Mouse (Mus musculus): ENCODE results near the gene Arrdc3. TPM values are rescaled to one million over a fixed set of nuclear protein-coding genes. Genes with fewer than 3 reads are reported as not detected.
"Not testable (repeated sequence)": the region's sequence is repeated elsewhere in the genome, so short reads cannot be mapped to it uniquely, and the experiment has no call there.

Arrdc3 gene
- polyA plus RNA-seq, 1 experiment from 2014 or later = 62.1 TPM

DNA sequence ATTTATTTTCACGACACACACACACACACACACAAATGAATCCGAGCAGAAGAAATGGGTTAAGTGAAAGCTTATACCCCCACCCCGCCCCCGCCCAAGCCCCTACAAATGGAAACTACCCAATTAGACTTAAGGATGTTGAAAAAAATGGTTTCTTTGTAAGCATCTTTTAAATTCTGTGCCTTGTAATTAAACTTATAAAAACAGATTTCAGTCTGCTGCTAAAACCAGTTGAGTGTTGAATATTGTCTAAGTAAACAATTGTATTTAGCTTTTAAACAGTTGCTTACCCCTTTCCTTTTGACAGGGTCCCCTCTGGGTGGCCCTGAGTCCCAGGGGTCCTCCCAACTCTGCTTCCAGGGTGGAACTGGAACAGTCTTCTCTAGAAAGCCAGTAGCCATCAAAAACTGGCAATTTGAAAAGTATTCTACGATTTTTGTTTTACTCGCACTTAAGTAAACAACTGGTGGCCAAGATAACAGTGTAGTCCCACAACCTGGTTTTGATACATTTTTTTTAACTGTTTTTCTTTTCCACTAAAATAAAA is 3.6 kb downstream of the Arrdc3 start:
- Histone ChIP-seq H3K4me3 (replicated peaks) (peak overlapping the region; percentile 87), H3K9me3 (no peaks in the 10 kb centered on the region), H3K36me3 (replicated peaks) (peaks cover 29% of the 10 kb centered on the region), H3K27ac (peak overlapping the region; percentile 100), H3K9ac (peak overlapping the region; percentile 99), H3K4me2 (peak overlapping the region; percentile 61), H3K4me1 (peaks cover 8% of the 10 kb centered on the region), H3K27me3 (no peaks in the 10 kb centered on the region)
- 16% methylated on average over 6 of the region's 6 CpGs for WGBS
- ATAC-seq (ENCODE audit: low FRiP score) = no peak

DNA sequence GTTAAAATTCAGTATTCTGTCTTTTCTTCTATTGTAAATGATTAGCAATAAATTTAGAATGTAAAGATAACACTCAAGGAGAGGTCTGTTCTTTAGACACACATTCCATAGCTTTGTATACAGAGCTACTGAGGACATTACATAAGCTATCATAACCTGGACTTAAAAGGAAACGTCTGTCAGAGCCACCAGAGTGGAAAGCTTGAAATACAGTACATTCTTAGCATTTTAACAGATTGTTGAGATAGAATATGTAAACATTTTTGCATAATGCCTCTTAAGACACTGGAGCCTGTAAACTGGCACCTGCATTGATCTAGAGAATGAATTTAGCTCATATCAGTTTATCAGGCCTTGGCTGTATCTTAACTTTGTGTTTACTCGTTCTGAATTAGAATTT is 4.7 kb downstream of the Arrdc3 start:
- Histone ChIP-seq H3K27ac (no peak overlapping the region), H3K27me3 (no peaks in the 10 kb centered on the region)

DNA sequence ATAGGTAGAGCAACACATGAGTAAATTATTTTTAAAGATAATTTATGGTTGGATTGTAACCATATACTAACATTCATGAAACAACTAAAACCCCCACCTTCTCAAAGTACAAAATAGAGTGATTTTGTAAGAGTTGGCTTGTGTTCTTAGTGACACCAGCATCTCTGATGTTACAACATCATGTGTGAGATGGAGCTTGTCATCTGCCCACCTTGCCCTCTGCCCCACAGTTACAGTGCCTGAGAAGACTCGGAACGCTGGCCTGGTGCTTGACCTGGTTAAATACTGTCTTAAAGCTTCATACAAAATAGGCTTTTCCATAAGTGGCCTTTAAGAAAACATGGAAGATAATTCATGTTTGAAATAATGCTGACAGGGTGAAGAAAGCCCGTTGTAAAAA is 11.7 kb downstream of the Arrdc3 start:
- H3K9me3 ChIP-seq; H3K27me3 ChIP-seq; H3K4me1 ChIP-seq; H3K27ac ChIP-seq; H3K4me2 ChIP-seq; H3K4me3 ChIP-seq (replicated peaks); ATAC-seq (ENCODE audit: low FRiP score); H3K9ac ChIP-seq: not testable (repeated sequence)
- 92% methylated on average over 3 of the region's 3 CpGs for WGBS
- peaks cover 56% of the 10 kb centered on the region for H3K36me3 ChIP-seq (replicated peaks)

More for the DNA sequence above, 4.7 kb downstream of the Arrdc3 start:
- Histone ChIP-seq H3K36me3 (replicated peaks) (peaks cover 36% of the 10 kb centered on the region), H3K9ac (no peak overlapping the region), H3K4me1 (peaks cover 3% of the 10 kb centered on the region; the same call in 1 of the 2 replicates), H3K4me3 (replicated peaks) (no peak overlapping the region), H3K9me3 (no peaks in the 10 kb centered on the region), H3K4me2 (no peak overlapping the region)
- WGBS = 80% methylated on average over 2 of the region's 2 CpGs
- no peak for ATAC-seq (ENCODE audit: low FRiP score)

DNA sequence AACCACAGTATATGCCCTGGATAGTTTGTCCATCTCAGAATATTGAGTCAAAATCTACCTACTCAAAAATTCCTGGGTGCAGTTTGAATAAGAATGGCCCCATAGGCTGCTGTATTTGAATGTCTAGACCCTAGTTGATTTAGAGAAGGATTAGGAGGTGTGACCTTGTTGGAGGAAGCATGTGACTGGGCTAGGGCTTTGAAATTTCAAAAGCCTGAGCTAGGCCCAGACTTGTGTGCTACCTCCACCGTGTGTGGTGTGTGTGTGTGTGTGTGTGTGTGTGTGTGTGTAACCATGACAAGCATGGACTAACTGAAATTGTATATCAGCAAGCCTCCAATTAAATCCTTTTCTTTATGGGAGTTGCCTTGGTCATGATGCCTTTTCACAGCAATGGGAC is 14.2 kb downstream of the Arrdc3 start:
- H3K9me3 ChIP-seq = no peaks in the 10 kb centered on the region
- 60% methylated on average over 1 of the region's 1 CpGs for WGBS
- H3K4me2 ChIP-seq = no peak overlapping the region
- H3K27me3 ChIP-seq = no peaks in the 10 kb centered on the region
- H3K36me3 ChIP-seq (replicated peaks) = peaks cover 35% of the 10 kb centered on the region
- H3K4me1 ChIP-seq = no peaks in the 10 kb centered on the region
- no peak overlapping the region for H3K9ac ChIP-seq
- no peak overlapping the region for H3K4me3 ChIP-seq (replicated peaks)
- no peak overlapping the region for H3K27ac ChIP-seq
- ATAC-seq (ENCODE audit: low FRiP score) = no peak

DNA sequence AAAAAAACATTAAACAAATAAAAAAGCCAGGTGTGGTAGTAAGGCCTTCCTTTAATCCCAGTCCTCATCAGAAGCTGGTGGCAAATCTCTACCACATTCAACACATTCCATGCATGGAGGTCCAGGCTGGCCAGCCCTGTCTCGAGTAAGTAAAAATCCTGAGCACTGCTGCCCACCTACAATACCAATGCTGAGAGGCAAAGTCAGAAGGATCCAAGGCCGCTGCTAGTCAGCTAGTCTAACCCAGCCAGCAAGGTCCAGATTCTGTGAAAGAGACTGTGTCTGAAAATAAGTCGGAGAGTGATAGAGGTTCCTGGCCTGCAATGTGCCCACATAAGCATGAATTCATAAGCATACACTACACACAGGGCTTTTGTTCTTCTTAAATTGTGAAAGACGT is 14.9 kb downstream of the Arrdc3 start:
- ATAC-seq (ENCODE audit: low FRiP score) = no peak
- H3K9me3 ChIP-seq = no peaks in the 10 kb centered on the region
- WGBS = 82% methylated on average over 4 of the region's 4 CpGs
- no peak overlapping the region for H3K9ac ChIP-seq
- H3K4me2 ChIP-seq = no peak overlapping the region
- no peaks in the 10 kb centered on the region for H3K4me1 ChIP-seq
- H3K36me3 ChIP-seq (replicated peaks) = peaks cover 30% of the 10 kb centered on the region
- no peak overlapping the region for H3K27ac ChIP-seq
- no peaks in the 10 kb centered on the region for H3K27me3 ChIP-seq
- H3K4me3 ChIP-seq (replicated peaks) = no peak overlapping the region

DNA sequence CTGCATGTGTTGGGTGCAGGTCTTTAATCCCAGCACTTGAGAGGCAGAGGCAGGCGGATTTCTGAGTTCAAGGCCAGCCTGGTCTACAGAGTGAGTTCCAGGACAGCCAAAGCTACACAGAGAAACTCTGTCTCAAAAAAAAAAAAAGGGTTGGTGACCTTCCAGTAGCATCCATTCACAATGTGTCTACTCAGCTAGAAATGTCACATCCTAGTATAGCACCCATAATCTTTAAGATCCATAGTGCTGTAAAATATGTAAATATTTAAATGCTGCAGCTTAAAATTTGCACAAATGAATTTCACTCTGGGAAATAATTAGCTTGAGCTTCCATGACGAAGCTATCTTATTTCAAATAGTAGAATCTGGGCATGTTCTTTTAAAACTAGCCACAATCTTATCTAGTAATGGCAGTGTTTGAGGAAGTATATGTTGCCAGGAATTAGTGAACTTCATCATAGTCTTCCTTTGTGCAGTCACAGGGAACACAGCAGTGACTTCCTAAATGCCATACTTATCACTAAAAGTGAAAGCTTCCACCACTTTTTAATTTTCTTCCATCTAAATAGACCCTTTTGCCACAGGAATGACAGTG is 16.3 kb downstream of the Arrdc3 start:
- Histone ChIP-seq H3K4me1 (no peaks in the 10 kb centered on the region), H3K4me2 (no peak overlapping the region), H3K27me3 (no peaks in the 10 kb centered on the region), H3K9ac (no peak overlapping the region), H3K36me3 (replicated peaks) (peaks cover 16% of the 10 kb centered on the region), H3K9me3 (no peaks in the 10 kb centered on the region), H3K4me3 (replicated peaks) (no peak overlapping the region), H3K27ac (no peak overlapping the region)
- no peak for ATAC-seq (ENCODE audit: low FRiP score)
- 84% methylated on average over 2 of the region's 2 CpGs for WGBS

DNA sequence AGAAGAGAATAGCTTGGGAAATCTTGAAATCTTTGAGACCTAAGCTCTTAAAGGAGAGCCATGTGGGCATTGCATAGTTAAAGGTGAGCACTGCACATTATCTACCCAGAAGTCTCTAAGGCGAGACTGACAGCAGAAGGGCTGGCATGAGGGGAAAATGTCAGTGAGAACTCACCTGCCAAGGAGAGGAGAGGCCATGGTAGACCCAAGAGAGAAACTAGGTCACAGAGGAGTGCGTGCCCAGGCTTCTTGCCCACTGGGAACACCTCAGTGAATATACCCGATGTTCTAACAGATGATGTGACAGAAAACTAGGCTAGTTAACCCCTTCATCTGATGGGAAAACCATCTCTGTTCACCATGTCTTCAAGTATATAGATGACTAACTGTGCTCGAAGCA is 18.2 kb downstream of the Arrdc3 start:
- Histone ChIP-seq H3K36me3 (replicated peaks) (0 out of 2 replicates have a peak, but pooled peaks cover 8% of the 10 kb centered on the region), H3K27ac (no peak overlapping the region), H3K9me3 (no peaks in the 10 kb centered on the region), H3K27me3 (no peaks in the 10 kb centered on the region), H3K4me3 (replicated peaks) (no peak overlapping the region), H3K9ac (no peak overlapping the region), H3K4me1 (no peaks in the 10 kb centered on the region), H3K4me2 (no peak overlapping the region)
- WGBS = 86% methylated on average over 4 of the region's 4 CpGs
- ATAC-seq (ENCODE audit: low FRiP score) = no peak

DNA sequence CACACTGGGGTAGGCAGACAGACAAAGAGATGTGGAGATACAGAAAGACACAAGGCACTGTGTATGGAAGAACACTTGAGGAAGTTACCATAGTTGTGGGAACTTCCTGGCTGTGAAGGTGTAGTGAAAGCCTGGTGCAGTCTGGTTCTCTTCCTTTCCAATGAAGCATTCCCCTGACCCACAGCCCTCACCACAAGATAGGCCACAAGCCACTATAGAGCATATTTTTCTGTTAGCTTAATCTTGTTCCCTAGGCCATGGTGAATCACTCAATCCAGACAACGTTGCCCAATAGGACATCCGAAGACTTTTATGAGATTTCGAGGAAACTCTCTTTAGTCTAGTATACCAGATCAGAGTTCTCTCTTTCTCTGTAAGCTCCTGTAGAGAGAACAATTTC is 19.6 kb downstream of the Arrdc3 start:
- Histone ChIP-seq H3K36me3 (replicated peaks) (no peaks in the 10 kb centered on the region), H3K27me3 (no peaks in the 10 kb centered on the region), H3K9me3 (no peaks in the 10 kb centered on the region), H3K4me3 (replicated peaks) (no peak overlapping the region), H3K4me1 (no peaks in the 10 kb centered on the region), H3K9ac (no peak overlapping the region), H3K27ac (no peak overlapping the region), H3K4me2 (no peak overlapping the region)
- ATAC-seq (ENCODE audit: low FRiP score) = no peak
- WGBS = 91% methylated on average over 3 of the region's 3 CpGs

DNA sequence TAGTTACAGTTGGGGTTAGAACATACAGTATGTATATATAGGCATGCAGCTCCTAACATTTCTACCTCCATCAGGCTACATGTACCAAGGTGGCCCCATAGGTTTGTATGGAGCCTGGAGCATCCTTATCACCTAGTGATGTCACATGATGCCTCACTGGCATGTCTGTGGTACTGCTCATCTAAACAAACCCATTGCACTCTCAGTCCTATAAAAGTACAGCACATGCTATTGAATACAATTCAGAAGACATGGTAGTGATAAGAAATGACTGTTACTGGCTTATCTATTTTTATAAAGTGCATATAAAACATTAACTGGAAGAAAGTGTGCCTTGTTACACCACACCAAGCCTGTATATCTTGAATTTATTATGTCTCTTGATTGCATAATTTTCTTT is 30.2 kb downstream of the Arrdc3 start:
- Histone ChIP-seq H3K27ac (no peak overlapping the region), H3K9me3 (no peaks in the 10 kb centered on the region), H3K9ac (no peak overlapping the region), H3K4me1 (no peaks in the 10 kb centered on the region), H3K4me2 (no peak overlapping the region), H3K36me3 (replicated peaks) (no peaks in the 10 kb centered on the region), H3K27me3 (no peaks in the 10 kb centered on the region), H3K4me3 (replicated peaks) (no peak overlapping the region)
- ATAC-seq (ENCODE audit: low FRiP score) = no peak

DNA sequence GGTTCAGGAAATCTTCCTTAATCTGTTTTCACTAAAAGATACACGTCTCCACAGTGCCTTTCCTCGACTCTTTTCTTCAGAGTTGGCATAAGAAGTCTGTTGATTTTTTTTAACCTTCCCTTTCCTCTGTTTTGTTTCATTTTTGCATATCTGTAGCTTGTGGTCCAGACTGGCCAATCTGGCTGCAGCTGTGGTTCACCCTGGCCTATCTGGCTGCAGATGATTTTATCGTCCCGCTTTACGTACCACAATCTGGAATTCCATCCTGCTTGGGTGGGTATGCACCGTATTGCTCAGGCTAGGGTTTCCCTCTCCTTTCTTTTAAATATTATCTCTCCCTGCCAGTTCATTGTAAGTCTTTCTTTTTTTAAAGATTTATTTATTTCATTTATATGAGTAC is 37.8 kb downstream of the Arrdc3 start:
- WGBS = 93% methylated on average over 6 of the region's 6 CpGs
- Histone ChIP-seq H3K4me3 (replicated peaks) (no peak overlapping the region), H3K36me3 (replicated peaks) (no peaks in the 10 kb centered on the region), H3K27me3 (no peaks in the 10 kb centered on the region), H3K4me2 (no peak overlapping the region), H3K4me1 (no peaks in the 10 kb centered on the region), H3K27ac (no peak overlapping the region), H3K9ac (no peak overlapping the region), H3K9me3 (no peaks in the 10 kb centered on the region)
- ATAC-seq (ENCODE audit: low FRiP score) = no peak

DNA sequence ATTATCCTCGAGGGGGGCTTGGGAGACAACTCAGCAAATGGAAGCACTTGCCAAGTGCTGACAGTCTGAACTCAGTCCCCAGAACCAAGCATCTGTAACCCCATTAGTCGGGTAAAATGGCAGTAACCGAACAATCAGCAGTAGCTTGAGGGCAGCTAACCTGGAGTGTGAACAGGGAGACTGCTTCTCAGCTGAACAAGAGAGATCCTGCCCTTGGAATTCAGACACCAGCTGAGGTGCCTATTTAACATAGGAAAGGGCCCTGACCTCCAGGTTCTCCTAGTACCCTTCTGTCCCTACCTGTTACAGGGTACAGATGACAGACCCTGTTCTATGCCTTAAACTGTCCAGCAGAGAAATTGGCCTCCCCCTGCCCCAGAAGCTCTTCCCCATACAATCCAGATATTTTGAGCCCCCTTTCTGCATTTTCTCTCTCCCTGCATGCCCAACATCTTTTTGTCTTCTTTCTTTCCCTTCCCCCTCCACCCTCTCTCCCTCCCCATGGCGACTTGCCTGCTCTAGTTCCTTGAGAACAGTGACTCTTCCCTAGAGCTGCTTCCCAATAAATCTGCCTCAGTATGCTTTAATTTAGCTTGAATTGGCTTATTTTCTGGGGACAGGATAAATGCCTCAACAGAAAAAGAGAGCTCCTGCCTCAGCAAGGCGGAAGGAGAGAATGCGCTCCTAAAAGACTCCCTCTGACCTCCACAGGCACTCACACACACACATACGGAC is 38.6 kb downstream of the Arrdc3 start:
- Histone ChIP-seq H3K27me3 (no peaks in the 10 kb centered on the region), H3K4me1 (no peaks in the 10 kb centered on the region), H3K9ac (no peak overlapping the region), H3K9me3 (no peaks in the 10 kb centered on the region), H3K27ac (no peak overlapping the region), H3K4me3 (replicated peaks) (no peak overlapping the region), H3K36me3 (replicated peaks) (no peaks in the 10 kb centered on the region), H3K4me2 (no peak overlapping the region)
- WGBS = 57% methylated on average over 7 of the region's 7 CpGs
- no peak for ATAC-seq (ENCODE audit: low FRiP score)

DNA sequence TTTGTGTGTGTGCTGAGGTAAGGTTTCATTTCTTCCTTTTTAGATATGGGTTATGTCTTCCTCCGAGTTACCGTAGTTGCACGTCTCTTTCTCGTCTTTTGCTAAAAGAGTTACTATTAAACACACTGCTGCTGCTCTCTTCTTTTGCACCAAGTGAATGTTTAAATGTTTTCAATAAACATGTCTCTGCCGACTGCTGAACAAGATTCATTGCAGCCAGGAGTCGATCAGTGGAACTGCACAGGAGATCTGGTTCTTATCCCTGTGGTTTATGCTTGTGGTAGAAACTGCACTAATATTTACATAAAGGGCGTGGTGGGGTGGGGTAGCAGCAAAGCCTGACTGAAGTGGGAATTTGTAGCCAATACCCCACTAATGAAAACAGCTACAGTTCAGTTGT is 45.0 kb downstream of the Arrdc3 start:
- Histone ChIP-seq H3K27ac (no peak overlapping the region), H3K4me3 (replicated peaks) (no peak overlapping the region), H3K27me3 (no peaks in the 10 kb centered on the region), H3K9ac (no peak overlapping the region), H3K36me3 (replicated peaks) (no peaks in the 10 kb centered on the region), H3K4me1 (no peaks in the 10 kb centered on the region), H3K4me2 (no peak overlapping the region), H3K9me3 (no peaks in the 10 kb centered on the region)
- WGBS = 83% methylated on average over 7 of the region's 7 CpGs
- ATAC-seq (ENCODE audit: low FRiP score) = no peak

DNA sequence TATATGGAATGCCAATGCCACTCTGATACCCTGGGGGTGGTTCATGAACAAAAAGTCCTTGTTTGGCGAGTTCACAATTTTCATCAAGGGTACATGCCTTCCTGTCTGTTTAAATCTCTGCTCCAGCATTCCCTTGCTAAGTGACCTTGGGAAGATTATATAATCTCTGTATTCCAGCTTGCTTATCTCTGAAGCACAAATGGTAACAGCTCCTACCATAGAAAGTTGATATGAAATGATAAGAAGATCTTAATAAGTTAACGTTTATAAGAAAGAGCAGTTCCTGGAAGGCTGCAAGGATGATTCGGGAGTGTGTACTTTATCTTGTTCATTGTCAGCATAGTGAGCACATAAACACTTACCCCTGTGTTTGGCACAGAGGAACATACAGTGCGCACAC is 46.8 kb downstream of the Arrdc3 start:
- H3K4me3 ChIP-seq (replicated peaks) = no peak overlapping the region
- H3K9me3 ChIP-seq = no peaks in the 10 kb centered on the region
- H3K4me2 ChIP-seq = no peak overlapping the region
- 90% methylated on average over 4 of the region's 4 CpGs for WGBS
- H3K27ac ChIP-seq = no peak overlapping the region
- no peaks in the 10 kb centered on the region for H3K36me3 ChIP-seq (replicated peaks)
- ATAC-seq (ENCODE audit: low FRiP score) = no peak
- H3K4me1 ChIP-seq = no peaks in the 10 kb centered on the region
- no peaks in the 10 kb centered on the region for H3K27me3 ChIP-seq
- no peak overlapping the region for H3K9ac ChIP-seq

Measured in forebrain, embryonic 12.5 days (tissue).